In the genomic region with DNA sequence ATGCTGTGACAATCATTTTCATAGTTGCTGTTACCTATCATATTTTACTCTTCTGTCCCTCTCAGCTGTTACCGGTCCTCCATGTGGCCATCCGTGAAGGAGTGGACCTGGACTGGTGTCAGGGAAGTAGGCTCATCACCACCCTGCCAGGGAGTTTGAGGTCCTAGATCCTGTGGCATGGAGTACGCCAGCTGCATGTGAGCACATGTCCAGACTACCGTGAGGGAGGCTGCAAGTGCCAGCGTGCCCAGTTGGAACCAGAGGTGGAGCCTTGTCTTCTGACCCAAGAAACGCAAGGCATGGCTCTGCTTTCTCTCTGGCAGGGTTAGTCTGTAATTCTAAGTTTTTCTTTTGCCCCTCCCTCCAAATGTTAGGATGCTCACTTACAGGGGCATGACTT, we compare ENCODE assay signal across 15 mouse cellular contexts.
"Had no signal": no experiment of that assay in that cellular context is flagged by ENCODE, and none has a peak within 500 bp of the region (broad histone marks: within the 10 kb centered on the region; RNA-seq: fewer than 3 reads in every experiment).

No protein-coding gene starts in this region.

- DNase-seq: heart, postnatal 10 days; heart, postnatal 14 days; heart, postnatal 36 days; heart, postnatal 4 days; kidney, adult 11 months; kidney, adult 18-20 months; kidney, adult 2 months; kidney, adult 8-10 months; kidney, postnatal 10 days; kidney, postnatal 14 days; kidney, postnatal 25 days; kidney, postnatal 36 days; kidney, postnatal 4 days; layer of hippocampus, adult 9-11 months; layer of hippocampus, postnatal 36 days had no signal
